Mouse (Mus musculus) Patski (cell line): ENCODE results near the gene Thoc5. TPM values are rescaled to one million over a fixed set of nuclear protein-coding genes. Genes with fewer than 3 reads are reported as not detected.
A peak's percentile ranks its signal among the peaks of the same experiment; 100 is the strongest.

ENCODE experiments used
- ATAC-seq: fragments of 100-300 bp; one replicate; pipeline ENCODE4 v1.8.0; 2021
- CTCF ChIA-PET: fragments of 350-600 bp; sonication (Branson Sonifier 250); formaldehyde crosslinking; loops from one replicate; lab custom pipeline; 2022; ENCODE audit warnings: inconsistent platforms; lab: Charles Lee
- POLR2A ChIA-PET: fragments of 350-600 bp; sonication (Branson Sonifier 250); formaldehyde crosslinking; loops from one replicate; lab custom pipeline; 2022; ENCODE audit warnings: antibody characterized with exemption, inconsistent platforms; lab: Charles Lee
- DNase-seq: peaks from one replicate; pipeline ENCODE4 v3.0.0-alpha.2; 2011; ENCODE audit warnings: low read depth, low spot score
- H3K27me3 ChIP-seq: fragments of 371-371 bp; one replicate; pipeline ENCODE4 v1.5.1; 2021
- CTCF ChIP-seq: fragments of 100-300 bp; IDR thresholded peaks from one replicate; pipeline ENCODE4 v1.5.1; 2021
- in situ Hi-C: fragments of 300-500 bp; cut with MboI; formaldehyde crosslinking; loops from 3 replicates; pipeline ENCODE4 v1.11.1; 2018; ENCODE audit warnings: low pct_unique_long_range_greater_than_20kb, mixed read lengths
- polyA plus RNA-seq: library from polyadenylated mRNA; unstranded; gene quantifications from one replicate; pipeline ENCODE4 v1.2.3, GENCODE M21; 2021

The Thoc5 gene
- polyA plus RNA-seq, 1 experiment from 2014 or later: 44.2 TPM

GRCm38 (mm10) chr11:4900437-4900836 lies 5.3 kb downstream of the Thoc5 start:
- CTCF ChIA-PET: interaction anchor here (1.2 to 3.7 kb wide), 4 partner anchors 14 to 83 kb away, joined by 3 to 16 read pairs (median 6); no protein-coding TSS in a partner anchor
- in situ Hi-C loops: no loop called here

GRCm38 (mm10) chr11:4901956-4902355 lies 6.8 kb downstream of the Thoc5 start:
- in situ Hi-C loops: no loop called here
- no peaks in the 10 kb centered on the region for H3K27me3 ChIP-seq
- ATAC-seq (no peak), DNase-seq (no peak)
- TF ChIP-seq CTCF: no peak
- ChIA-PET CTCF (interaction anchor here (1.0 to 3.7 kb wide), 6 partner anchors 9 to 72 kb away, joined by 3 to 16 read pairs (median 5); no protein-coding TSS in a partner anchor), POLR2A (no interaction called here)

More at GRCm38 (mm10) chr11:4900437-4900836, 5.3 kb downstream of the Thoc5 start:
- POLR2A ChIA-PET: no interaction called here
- no peak for ATAC-seq
- TF ChIP-seq CTCF: peak; percentile 89
- H3K27me3 ChIP-seq: no peaks in the 10 kb centered on the region
- DNase-seq: no peak

- CTCF ChIA-PET: no interaction called here
- POLR2A ChIA-PET: no interaction called here
- DNase-seq (no peak), ATAC-seq (no peak)
- in situ Hi-C loops: no loop called here
- TF ChIP-seq CTCF: no peak
- H3K27me3 ChIP-seq: no peaks in the 10 kb centered on the region
Measured at GRCm38 (mm10) chr11:4906231-4906630, 11.1 kb downstream of the Thoc5 start.

GRCm38 (mm10) chr11:4916068-4916467 lies 20.9 kb downstream of the Thoc5 start:
- in situ Hi-C loops: loop anchor here (5.0 kb wide), 1 partner anchor 61 kb away; no protein-coding TSS in a partner anchor
- DNase-seq (no peak), ATAC-seq (no peak)
- POLR2A ChIA-PET: no interaction called here
- CTCF ChIA-PET: interaction anchor here (0.7 to 4.9 kb wide), 10 partner anchors 9 to 76 kb away, joined by 3 to 20 read pairs (median 3); no protein-coding TSS in a partner anchor
- H3K27me3 ChIP-seq: no peaks in the 10 kb centered on the region
- peak; percentile 76 for TF ChIP-seq CTCF

GRCm38 (mm10) chr11:4921281-4921680 lies 26.2 kb downstream of the Thoc5 start:
- DNase-seq (no peak), ATAC-seq (no peak)
- no peaks in the 10 kb centered on the region for H3K27me3 ChIP-seq
- POLR2A ChIA-PET: no interaction called here
- in situ Hi-C loops: no loop called here
- no peak for TF ChIP-seq CTCF
- CTCF ChIA-PET: no interaction called here

- ATAC-seq: no peak
- CTCF ChIA-PET: no interaction called here
- no peak for DNase-seq
- POLR2A ChIA-PET: no interaction called here
- in situ Hi-C loops: no loop called here
- TF ChIP-seq CTCF: no peak
- no peaks in the 10 kb centered on the region for H3K27me3 ChIP-seq
Measured at GRCm38 (mm10) chr11:4921751-4922150, 26.6 kb downstream of the Thoc5 start.

- H3K27me3 ChIP-seq: no peaks in the 10 kb centered on the region
- ATAC-seq (no peak), DNase-seq (no peak)
- ChIA-PET CTCF (interaction anchor here (1.5 kb wide), 1 partner anchor 46 kb away, joined by 5 read pairs; no protein-coding TSS in a partner anchor), POLR2A (no interaction called here)
- TF ChIP-seq CTCF: no peak
- in situ Hi-C loops: no loop called here
Measured at GRCm38 (mm10) chr11:4927224-4927623, 32.1 kb downstream of the Thoc5 start.

- H3K27me3 ChIP-seq: no peaks in the 10 kb centered on the region
- peak; percentile 74 for DNase-seq
- POLR2A ChIA-PET: no interaction called here
- TF ChIP-seq CTCF: no peak
- in situ Hi-C loops: no loop called here
- CTCF ChIA-PET: interaction anchor here (0.9 to 1.8 kb wide), 5 partner anchors 11 to 44 kb away, joined by 3 to 5 read pairs (median 3); no protein-coding TSS in a partner anchor
- ATAC-seq: no peak
Measured at GRCm38 (mm10) chr11:4931009-4931601, 36.0 kb downstream of the Thoc5 start.

- ATAC-seq (no peak), DNase-seq (no peak)
- CTCF ChIA-PET: no interaction called here
- no peaks in the 10 kb centered on the region for H3K27me3 ChIP-seq
- POLR2A ChIA-PET: interaction anchor here (0.6 to 0.8 kb wide), 2 partner anchors 49 to 143 kb away, joined by 3 to 7 read pairs; no protein-coding TSS in a partner anchor
- no peak for TF ChIP-seq CTCF
- in situ Hi-C loops: no loop called here
Measured at GRCm38 (mm10) chr11:4936243-4936642, 41.1 kb downstream of the Thoc5 start.

GRCm38 (mm10) chr11:4946530-4946929 lies 51.4 kb downstream of the Thoc5 start:
- DNase-seq (no peak), ATAC-seq (no peak)
- CTCF ChIA-PET: interaction anchor here (1.1 kb wide), 1 partner anchor 16 kb away, joined by 3 read pairs; no protein-coding TSS in a partner anchor
- POLR2A ChIA-PET: no interaction called here
- in situ Hi-C loops: no loop called here
- peaks cover 46% of the 10 kb centered on the region for H3K27me3 ChIP-seq
- TF ChIP-seq CTCF: no peak
